Mouse (Mus musculus) bone marrow macrophage, adult 2 months (primary cell): ENCODE measurements around the gene Eif2b1. TPM values are rescaled to one million over a fixed set of nuclear protein-coding genes. Genes with fewer than 3 reads are reported as not detected.
"Not testable (repeated sequence)": the region's sequence is repeated elsewhere in the genome, so short reads cannot be mapped to it uniquely, and the experiment has no call there.

Experiments
- H3K27ac ChIP-seq: 2 replicates; pipeline ENCODE4 v1.5.1; 2012; ENCODE audit warnings: low read depth, low read length; ENCODE audit not compliant: insufficient read depth
- H3K4me1 ChIP-seq: 2 replicates; pipeline ENCODE4 v1.6.1; 2012; ENCODE audit warnings: low read length; ENCODE audit not compliant: control insufficient read depth, insufficient read depth
- H3K4me3 ChIP-seq: 2 replicates; pipeline ENCODE4 v1.5.1; 2012; ENCODE audit warnings: mild to moderate bottlenecking, low read length, moderate library complexity; ENCODE audit not compliant: insufficient read depth
- CTCF ChIP-seq: IDR thresholded peaks from 2 replicates; pipeline ENCODE4 v1.5.1; 2012; ENCODE audit warnings: low read depth, mild to moderate bottlenecking, low read length, moderate library complexity
- POLR2A ChIP-seq: IDR thresholded peaks from 2 replicates; pipeline ENCODE4 v1.6.1; 2012; ENCODE audit warnings: mild to moderate bottlenecking, low read depth, low read length, borderline replicate concordance
- polyA plus RNA-seq: library from polyadenylated mRNA; stranded (reverse); fragments of >200 nt; gene quantifications from 2 replicates; pipeline ENCODE4 v1.2.4, GENCODE M21; 2012; ENCODE audit not compliant: missing spikeins, insufficient read depth, insufficient read length

Gene Eif2b1
- polyA plus RNA-seq, 1 experiment: 17.9 TPM

GRCm38 (mm10) chr5:124598224-124599174 is 19.6 kb upstream of the Eif2b1 start:
- Histone ChIP-seq H3K4me1 (peaks cover 3% of the 10 kb centered on the region; the same call in 1 of the 2 replicates), H3K4me3 (no peak overlapping the region), H3K27ac (no peak overlapping the region)
- TF ChIP-seq CTCF: no peak
- no peak for TF ChIP-seq POLR2A

GRCm38 (mm10) chr5:124592768-124593167 is 13.8 kb upstream of the Eif2b1 start:
- Histone ChIP-seq H3K27ac (no peak overlapping the region), H3K4me1 (no peaks in the 10 kb centered on the region), H3K4me3 (no peak overlapping the region)
- TF ChIP-seq POLR2A: no peak
- no peak for TF ChIP-seq CTCF

GRCm38 (mm10) chr5:124582515-124582914 is 3.6 kb upstream of the Eif2b1 start:
- Histone ChIP-seq H3K4me1 (peaks cover 30% of the 10 kb centered on the region), H3K27ac (no peak overlapping the region), H3K4me3 (no peak overlapping the region)
- TF ChIP-seq CTCF (no peak), POLR2A (no peak)

- Histone ChIP-seq H3K27ac (no peak overlapping the region), H3K4me1 (peaks cover 7% of the 10 kb centered on the region), H3K4me3 (no peak overlapping the region)
- TF ChIP-seq POLR2A (no peak), CTCF (no peak)
Observed at GRCm38 (mm10) chr5:124575467-124575866, 3.5 kb downstream of the Eif2b1 start.

GRCm38 (mm10) chr5:124571068-124571467 is 7.9 kb downstream of the Eif2b1 start:
- H3K27ac ChIP-seq: no peak overlapping the region
- no peaks in the 10 kb centered on the region for H3K4me1 ChIP-seq
- TF ChIP-seq CTCF (no peak), POLR2A (no peak)
- H3K4me3 ChIP-seq: no peak overlapping the region

GRCm38 (mm10) chr5:124555145-124555544 is 23.8 kb downstream of the Eif2b1 start:
- TF ChIP-seq POLR2A (no peak), CTCF (no peak)
- Histone ChIP-seq H3K4me3 (no peak overlapping the region), H3K4me1 (peaks cover 5% of the 10 kb centered on the region; the same call in 1 of the 2 replicates), H3K27ac (no peak overlapping the region)

- TF ChIP-seq POLR2A (no peak), CTCF (no peak)
Observed at GRCm38 (mm10) chr5:124553607-124554006, 25.3 kb downstream of the Eif2b1 start.

GRCm38 (mm10) chr5:124552558-124553307 is 26.2 kb downstream of the Eif2b1 start, which contains the start of gene Ddx55:
Gene Ddx55, plus strand, starts transcription at chr5:124552864.
- TF ChIP-seq POLR2A: no peak; the same call in 1 of the 2 replicates

More at GRCm38 (mm10) chr5:124553607-124554006, 25.3 kb downstream of the Eif2b1 start:
- Histone ChIP-seq H3K4me1 (peaks cover 5% of the 10 kb centered on the region; the same call in 1 of the 2 replicates), H3K27ac (no peak overlapping the region), H3K4me3 (peak overlapping the region; percentile 97)

GRCm38 (mm10) chr5:124552094-124552472 is 26.8 kb downstream of the Eif2b1 start:
- Histone ChIP-seq H3K4me1 (peaks cover 5% of the 10 kb centered on the region; the same call in 1 of the 2 replicates), H3K4me3 (peak overlapping the region; percentile 97), H3K27ac (peak overlapping the region; percentile 53)
- TF ChIP-seq CTCF: no peak
- no peak for TF ChIP-seq POLR2A

More at GRCm38 (mm10) chr5:124552558-124553307, 26.2 kb downstream of the Eif2b1 start, which contains the start of gene Ddx55:
- H3K4me3 ChIP-seq: peak within 1 kb of the TSS; percentile 97
- H3K27ac ChIP-seq: peak within 1 kb of the TSS; percentile 61
- H3K4me1 ChIP-seq: peaks cover 5% of the 10 kb centered on the region; the same call in 1 of the 2 replicates

GRCm38 (mm10) chr5:124551349-124552093 is 27.4 kb downstream of the Eif2b1 start:
- peak overlapping the region; percentile 97 for H3K4me3 ChIP-seq
- not testable (repeated sequence) for H3K4me1 ChIP-seq, H3K27ac ChIP-seq

GRCm38 (mm10) chr5:124550737-124551136 is 28.2 kb downstream of the Eif2b1 start:
- not testable (repeated sequence) for H3K4me3 ChIP-seq, H3K27ac ChIP-seq, H3K4me1 ChIP-seq
